Mouse (Mus musculus): ENCODE results near the gene Ppp2r5e.

Ppp2r5e gene

GRCm38 (mm10) chr12:75539228-75539627, 56.8 kb downstream of the Ppp2r5e start:
- DNase-seq (ENCODE audit: extremely low spot score, low read depth, low spot score): no peak

DNA sequence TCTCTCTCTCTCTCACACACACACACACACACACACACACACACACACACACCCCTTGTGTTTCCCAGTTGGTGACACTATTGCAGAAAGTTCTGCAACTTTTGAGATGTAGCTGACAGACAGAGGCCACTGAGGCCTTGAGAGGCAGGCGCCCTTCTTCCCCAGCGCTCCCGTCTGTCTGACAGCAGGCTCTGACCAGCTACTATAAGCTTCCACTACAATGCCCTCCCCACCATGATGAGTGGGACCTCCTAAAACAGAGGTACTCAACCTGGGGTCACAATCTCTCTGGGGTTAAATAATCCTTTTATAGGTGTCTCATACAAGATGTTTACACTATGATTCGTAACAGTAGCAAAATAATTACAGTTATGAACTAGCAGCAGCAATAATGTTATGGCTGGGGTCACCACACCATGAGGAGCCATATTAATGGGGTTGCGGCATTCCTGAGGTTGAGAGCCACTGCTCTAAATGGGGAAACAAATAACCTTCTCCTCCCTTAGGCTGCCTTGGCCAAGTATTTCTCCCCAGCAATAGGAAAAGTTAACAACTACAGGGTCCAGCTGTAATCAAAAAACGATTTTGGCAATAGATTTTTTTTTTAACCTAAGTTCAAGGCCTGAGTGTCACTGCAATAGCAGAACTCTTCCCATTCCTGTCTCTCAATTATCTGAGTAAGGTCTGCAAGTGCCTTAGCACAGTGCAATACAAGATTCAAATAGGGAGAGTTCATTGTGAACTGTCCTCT, 58.2 kb downstream of the Ppp2r5e start:
- DNase-seq (ENCODE audit: extremely low spot score, low read depth, low spot score): no peak

- DNase-seq (ENCODE audit: extremely low spot score, low read depth, low spot score): no peak
These were observed 58.9 kb downstream of the Ppp2r5e start for GRCm38 (mm10) chr12:75537019-75537672.

DNA sequence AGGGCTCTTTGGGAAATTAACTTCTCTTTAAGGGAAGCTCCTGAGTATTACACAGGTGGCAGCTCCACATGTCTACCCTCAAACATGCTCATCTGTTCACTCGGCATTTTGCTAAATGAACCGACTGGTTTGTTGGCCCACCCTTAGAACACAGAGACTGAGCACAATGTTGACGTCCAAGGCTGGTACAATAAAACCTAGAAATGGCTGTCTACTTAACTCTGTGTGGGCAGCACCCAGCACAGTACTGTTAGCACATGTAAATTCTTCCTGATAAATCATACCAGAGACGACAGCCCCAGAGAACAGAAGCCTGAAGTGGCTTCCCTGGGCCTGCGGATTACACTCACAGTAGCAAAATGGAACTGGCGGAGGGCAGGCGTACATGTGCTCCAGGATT, 59.5 kb downstream of the Ppp2r5e start:
- no peak for DNase-seq (ENCODE audit: extremely low spot score, low read depth, low spot score)

GRCm38 (mm10) chr12:75533145-75533544, 62.9 kb downstream of the Ppp2r5e start:
- DNase-seq (ENCODE audit: extremely low spot score, low read depth, low spot score): no peak

DNA sequence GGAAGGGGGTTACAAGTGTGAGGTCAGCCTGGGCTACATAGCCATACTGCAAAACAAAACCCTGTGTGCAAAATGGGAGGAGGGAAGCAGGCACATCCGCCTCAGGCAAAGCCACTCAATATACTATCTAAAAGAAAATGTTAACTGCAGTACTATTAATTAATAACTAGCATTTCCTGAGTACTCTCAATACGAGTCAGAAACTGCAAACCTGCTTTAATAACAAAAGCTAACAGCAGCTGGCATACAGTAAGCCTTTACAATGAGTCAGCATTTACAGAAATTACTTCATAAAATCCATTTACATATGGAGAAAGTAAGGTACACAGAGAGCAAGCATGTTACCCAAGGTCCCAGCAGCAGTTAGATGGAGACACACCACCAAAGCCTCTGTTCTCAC, 64.2 kb downstream of the Ppp2r5e start:
- no peak for DNase-seq (ENCODE audit: extremely low spot score, low read depth, low spot score)

GRCm38 (mm10) chr12:75528857-75529808, 66.9 kb downstream of the Ppp2r5e start:
- no peak for DNase-seq (ENCODE audit: extremely low spot score, low read depth, low spot score)

- DNase-seq (ENCODE audit: extremely low spot score, low read depth, low spot score): no peak
These were observed 67.7 kb downstream of the Ppp2r5e start for GRCm38 (mm10) chr12:75528300-75528699.

DNA sequence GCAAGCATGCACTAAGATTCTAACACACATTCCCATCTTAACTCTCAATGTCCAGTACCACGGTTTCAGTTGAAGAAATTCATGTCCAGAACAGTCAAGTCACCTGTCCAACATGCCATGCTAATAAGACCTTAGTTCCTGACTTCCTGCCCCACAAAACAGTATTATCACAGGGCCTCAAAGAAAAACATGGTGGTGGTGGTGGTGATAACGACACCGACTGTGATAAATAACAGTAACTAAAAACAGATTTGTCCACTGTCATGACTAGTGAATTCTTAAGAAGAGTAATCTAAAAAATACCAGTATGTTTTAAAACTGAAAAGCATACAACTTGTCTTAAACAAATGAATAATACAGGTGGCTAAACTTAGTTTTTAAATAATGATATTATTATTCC, 71.8 kb downstream of the Ppp2r5e start:
- DNase-seq (ENCODE audit: extremely low spot score, low read depth, low spot score): no peak

DNA sequence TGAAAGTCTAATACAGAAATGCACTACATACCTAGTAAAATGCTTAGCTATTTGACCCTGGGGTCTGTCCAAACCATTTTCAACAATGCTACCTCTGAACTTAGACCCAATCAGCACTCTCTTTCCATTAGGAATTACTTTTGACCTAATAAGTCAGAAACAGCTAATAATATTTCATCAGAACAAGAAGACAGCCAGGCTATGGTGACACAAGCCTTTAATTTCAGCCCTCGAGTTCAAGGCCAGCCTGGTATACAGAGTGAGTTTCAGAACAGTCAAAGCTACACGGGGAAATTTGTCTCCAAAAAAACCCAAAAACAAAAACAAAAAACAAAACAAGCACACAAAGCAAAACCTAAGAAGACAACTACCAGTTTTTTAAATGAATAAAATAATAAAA, 73.1 kb downstream of the Ppp2r5e start:
- DNase-seq (ENCODE audit: extremely low spot score, low read depth, low spot score): no peak

- DNase-seq (ENCODE audit: extremely low spot score, low read depth, low spot score): no peak
These were observed 73.7 kb downstream of the Ppp2r5e start for GRCm38 (mm10) chr12:75522360-75522759.

DNA sequence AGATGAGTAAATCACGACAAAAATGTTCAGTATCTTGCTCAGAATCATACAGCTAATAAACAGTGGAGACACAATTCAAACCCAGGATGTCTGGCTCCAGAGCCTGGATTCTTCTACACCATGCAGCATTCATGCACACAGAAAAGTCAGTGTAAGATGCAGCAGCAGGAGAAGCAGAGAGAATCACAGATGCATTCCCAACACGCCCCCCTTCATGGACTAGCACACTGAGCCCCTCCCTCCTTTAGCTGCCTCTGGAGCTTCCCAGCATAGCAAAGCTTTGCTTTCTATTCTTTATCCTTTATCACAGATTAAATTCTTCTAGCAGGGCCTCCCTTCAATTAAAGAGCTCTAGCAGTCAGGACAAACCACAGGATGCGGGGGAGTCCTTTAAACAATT, 75.7 kb downstream of the Ppp2r5e start:
- DNase-seq (ENCODE audit: extremely low spot score, low read depth, low spot score): no peak

DNA sequence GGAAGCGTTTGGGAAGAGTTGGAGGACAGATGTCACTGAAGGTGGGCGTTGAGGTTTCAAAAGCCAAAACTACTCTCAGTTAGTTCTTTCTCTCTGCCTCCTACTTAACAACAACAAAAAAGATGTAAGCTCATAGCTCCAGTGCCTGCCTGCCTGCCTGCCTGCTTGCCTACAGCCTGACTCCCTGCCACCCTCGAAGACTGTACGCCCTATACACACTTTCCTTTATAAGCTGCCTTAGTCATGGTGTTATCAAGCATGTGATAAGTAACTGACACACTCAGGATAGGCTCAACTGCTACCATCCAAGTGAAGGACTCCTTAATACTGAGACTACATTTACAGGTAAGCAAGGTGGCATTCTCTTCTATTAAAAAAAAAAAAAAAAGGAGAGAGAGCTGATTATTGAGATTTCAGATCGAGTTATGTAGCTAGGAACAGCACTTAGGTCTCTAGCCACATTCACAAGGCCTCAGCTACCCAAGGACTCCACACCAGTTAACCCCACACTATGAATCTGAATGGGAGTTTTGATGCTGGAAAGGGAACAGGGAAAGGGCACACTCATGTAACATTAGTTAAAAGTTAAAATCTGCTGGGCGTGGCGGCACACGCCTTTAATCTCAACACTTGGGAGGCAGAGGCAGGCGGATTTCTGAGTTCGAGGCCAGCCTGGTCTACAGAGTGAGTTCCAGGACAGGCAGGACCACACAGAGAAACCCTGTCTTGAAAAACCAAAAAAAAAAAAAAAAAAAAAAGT, 76.7 kb downstream of the Ppp2r5e start:
- no peak for DNase-seq (ENCODE audit: extremely low spot score, low read depth, low spot score)

DNA sequence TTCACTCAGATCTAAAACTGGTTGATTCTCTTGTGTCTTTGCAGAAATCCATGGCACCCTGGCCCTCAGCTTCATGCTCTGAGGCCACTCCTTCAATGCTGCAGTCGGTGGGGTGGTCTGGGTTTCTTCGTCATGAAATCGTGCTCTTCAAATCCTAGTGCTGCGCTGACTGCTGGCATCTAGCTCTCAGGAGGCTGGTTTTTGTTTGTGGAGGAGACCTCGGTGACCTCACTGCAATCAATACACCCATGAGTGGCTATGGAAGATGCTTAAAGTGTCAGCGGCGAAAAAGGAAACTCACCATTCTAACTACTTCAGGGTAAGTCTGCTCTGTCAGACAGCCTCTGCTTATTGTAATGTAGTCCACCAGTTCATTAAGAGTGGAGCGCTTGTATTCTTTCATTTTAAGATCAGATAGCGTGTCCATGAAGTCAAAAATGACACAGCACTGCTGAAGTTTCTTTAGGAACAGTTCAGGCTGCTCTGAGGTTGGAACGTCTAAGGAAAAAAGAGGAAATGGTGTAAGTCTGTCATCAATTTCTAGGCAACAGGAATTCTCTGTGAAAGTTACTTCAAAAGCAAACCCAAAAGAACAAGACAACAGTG, 80.6 kb downstream of the Ppp2r5e start:
- DNase-seq (ENCODE audit: extremely low spot score, low read depth, low spot score): no peak

- no peak for DNase-seq (ENCODE audit: extremely low spot score, low read depth, low spot score)
These were observed 84.5 kb downstream of the Ppp2r5e start for GRCm38 (mm10) chr12:75511520-75511919.

- no peak for DNase-seq (ENCODE audit: extremely low spot score, low read depth, low spot score)
These were observed 90.9 kb downstream of the Ppp2r5e start for GRCm38 (mm10) chr12:75504991-75505650.

DNA sequence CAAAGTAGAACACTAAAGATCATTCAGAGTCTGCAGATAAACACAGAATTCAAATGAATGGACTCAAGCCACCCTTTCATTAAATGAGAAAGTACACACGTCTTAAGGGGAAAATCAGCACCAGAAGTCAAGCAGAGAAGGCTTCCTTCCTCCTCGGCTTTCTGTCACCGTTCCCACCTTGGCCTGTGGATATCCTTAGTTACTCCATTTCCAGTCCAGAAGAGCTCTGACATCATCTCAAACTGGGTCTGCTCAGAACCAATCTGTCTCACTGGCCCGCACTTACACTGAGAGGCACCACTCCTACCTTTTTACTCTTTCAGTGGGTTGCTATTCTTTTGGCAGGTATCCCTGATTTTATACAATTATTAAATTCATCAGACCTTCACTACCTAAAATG, 93.4 kb downstream of the Ppp2r5e start:
- DNase-seq (ENCODE audit: extremely low spot score, low read depth, low spot score): no peak

DNA sequence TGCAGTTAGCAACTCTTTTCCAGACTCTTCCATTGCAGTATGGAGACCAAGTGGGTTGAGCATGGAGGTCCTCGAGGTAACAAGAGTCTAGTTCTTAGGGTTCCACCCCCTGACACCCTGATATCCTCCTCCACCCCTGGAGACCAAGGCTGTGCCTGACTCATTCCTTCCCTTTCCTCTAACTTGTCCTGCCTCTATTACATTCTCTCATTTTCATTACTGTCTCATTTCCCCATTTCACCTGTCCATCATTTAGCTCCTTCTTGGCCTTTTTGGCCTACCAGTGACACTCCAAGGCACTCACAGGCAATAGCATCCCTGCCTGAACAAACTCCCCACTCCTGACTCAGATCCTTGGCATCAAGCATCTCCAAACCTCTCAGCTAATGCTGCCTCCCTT, 98.3 kb downstream of the Ppp2r5e start:
- no peak for DNase-seq (ENCODE audit: extremely low spot score, low read depth, low spot score)

DNA sequence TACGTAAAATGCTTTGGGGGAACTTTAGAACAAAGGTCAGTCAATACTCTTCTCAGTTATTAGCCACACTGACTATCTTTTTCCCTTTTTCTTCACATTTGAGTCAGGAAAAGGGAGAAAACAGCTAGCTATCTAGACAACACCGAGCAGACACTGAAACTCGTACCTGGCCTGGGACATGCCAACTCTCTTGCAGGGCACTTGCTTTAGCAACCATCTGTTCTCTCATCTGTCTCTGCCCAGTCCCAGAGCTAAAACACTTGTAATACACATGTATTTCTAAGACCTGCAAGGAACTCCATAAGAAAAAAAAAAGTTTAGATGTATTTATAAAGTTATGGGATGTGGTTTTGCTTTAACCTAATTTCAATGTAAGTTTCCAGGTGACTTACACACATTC, 100.4 kb downstream of the Ppp2r5e start:
- DNase-seq (ENCODE audit: extremely low spot score, low read depth, low spot score): no peak

GRCm38 (mm10) chr12:75494643-75495042, 101.4 kb downstream of the Ppp2r5e start:
- no peak for DNase-seq (ENCODE audit: extremely low spot score, low read depth, low spot score)

Data from hindlimb bud, embryonic 11.5 days (tissue).